Mouse (Mus musculus) small intestine, adult 2 months (tissue): Measurements from ENCODE around the gene Ugt2b36. TPM values are rescaled to one million over a fixed set of nuclear protein-coding genes. Genes with fewer than 3 reads are reported as not detected.
"Not testable (repeated sequence)": the region's sequence is repeated elsewhere in the genome, so short reads cannot be mapped to it uniquely, and the experiment has no call there.

Experiments
- H3K27ac ChIP-seq: fragments of 200-500 bp; 2 replicates; pipeline ENCODE4 v1.5.1; 2012; ENCODE audit warnings: low read depth, low read length, control low read depth, inconsistent platforms; ENCODE audit not compliant: insufficient read depth
- H3K27me3 ChIP-seq: fragments of 200-500 bp; 2 replicates; pipeline ENCODE4 v1.6.1; 2012; ENCODE audit warnings: mild to moderate bottlenecking, moderate library complexity, low read length, inconsistent platforms; ENCODE audit not compliant: control insufficient read depth, insufficient read depth
- H3K36me3 ChIP-seq: fragments of 200-500 bp; 2 replicates; pipeline ENCODE4 v1.6.1; 2012; ENCODE audit warnings: mild to moderate bottlenecking, low read length, control low read depth, inconsistent platforms; ENCODE audit not compliant: control insufficient read depth, insufficient read depth
- H3K4me1 ChIP-seq: fragments of 200-500 bp; 2 replicates; pipeline ENCODE4 v1.6.1; 2012; ENCODE audit warnings: low read length, inconsistent platforms, mixed read lengths; ENCODE audit not compliant: control insufficient read depth, insufficient read depth, insufficient read length
- H3K4me3 ChIP-seq: fragments of 200-500 bp; 2 replicates; pipeline ENCODE4 v1.5.1; 2012; ENCODE audit warnings: low read depth, mild to moderate bottlenecking, control low read depth, inconsistent platforms, low read length, moderate library complexity
- CTCF ChIP-seq: fragments of 200-500 bp; IDR thresholded peaks from 2 replicates; pipeline ENCODE4 v1.5.1; 2012; ENCODE audit warnings: low read depth, mild to moderate bottlenecking, control low read depth, inconsistent platforms, low read length, moderate library complexity, mixed read lengths; ENCODE audit not compliant: insufficient replicate concordance, insufficient read length; ENCODE audit errors: extremely low read depth
- POLR2A ChIP-seq: fragments of 200-500 bp; IDR thresholded peaks from 2 replicates; pipeline ENCODE4 v1.6.1; 2012; ENCODE audit warnings: low read depth, mild to moderate bottlenecking, control low read depth, inconsistent platforms, low read length, moderate library complexity
- WGBS: fragments of 180-500 bp; shearing (Covaris S2); methylation state at CpG from one replicate; pipeline ENCODE4 v1.1.7; 2018; 5-methylcytosine and 5-hydroxymethylcytosine counted together
- polyA plus RNA-seq: library from polyadenylated mRNA; depleted of rRNA; stranded (reverse); fragments of >200 nt; gene quantifications from 2 replicates; pipeline ENCODE4 v1.2.3, GENCODE M21; 2012; rRNA removed

Gene Ugt2b36
- polyA plus RNA-seq = 0.85 and 1.2 TPM in 2 replicates

DNA sequence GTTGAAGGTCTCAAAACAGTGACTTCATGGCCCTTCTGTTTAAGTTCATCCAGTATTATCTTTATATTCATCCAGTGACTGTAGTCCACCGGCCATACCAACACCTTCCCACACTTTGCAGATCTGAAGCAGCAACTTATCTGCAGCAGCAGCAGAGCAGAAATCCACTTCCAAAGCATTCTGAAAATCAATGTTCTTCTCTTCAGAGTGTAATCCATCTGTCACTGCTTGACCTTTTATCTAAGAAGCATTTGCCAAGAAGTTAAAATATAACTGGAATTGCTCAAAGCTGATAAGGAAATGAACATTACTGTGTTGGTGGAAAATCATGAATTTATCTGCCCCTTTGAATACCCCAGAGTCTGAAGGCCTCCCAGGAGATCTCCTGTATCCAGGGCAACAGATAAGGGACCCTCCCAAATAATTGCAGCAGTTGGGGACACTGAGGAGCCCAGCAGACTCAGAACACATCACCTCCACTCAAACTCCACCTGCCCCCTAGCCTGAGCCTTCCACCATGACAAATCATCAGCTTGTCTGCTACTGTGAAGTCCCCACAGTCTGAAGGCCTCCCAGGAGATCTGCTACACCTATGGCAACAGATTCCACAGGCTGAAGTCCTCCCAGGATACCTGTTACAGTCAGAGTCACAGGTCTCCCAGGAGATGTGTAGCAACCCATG is at the start of gene Ugt2b36:
Gene Ugt2b36 (minus strand): TSS at position 210 of the 682 bp plus-strand sequence.
- Histone ChIP-seq H3K4me1 (peaks cover 5% of the 10 kb centered on the region; the same call in 1 of the 2 replicates), H3K27me3 (no peaks in the 10 kb centered on the region), H3K27ac (peak within 1 kb of the TSS; percentile 86), H3K4me3 (no peak within 1 kb of the TSS), H3K36me3 (no peaks in the 10 kb centered on the region)
- 32% methylated on average over 1 of the region's 1 CpGs for WGBS
- TF ChIP-seq CTCF (no peak), POLR2A (no peak)

DNA sequence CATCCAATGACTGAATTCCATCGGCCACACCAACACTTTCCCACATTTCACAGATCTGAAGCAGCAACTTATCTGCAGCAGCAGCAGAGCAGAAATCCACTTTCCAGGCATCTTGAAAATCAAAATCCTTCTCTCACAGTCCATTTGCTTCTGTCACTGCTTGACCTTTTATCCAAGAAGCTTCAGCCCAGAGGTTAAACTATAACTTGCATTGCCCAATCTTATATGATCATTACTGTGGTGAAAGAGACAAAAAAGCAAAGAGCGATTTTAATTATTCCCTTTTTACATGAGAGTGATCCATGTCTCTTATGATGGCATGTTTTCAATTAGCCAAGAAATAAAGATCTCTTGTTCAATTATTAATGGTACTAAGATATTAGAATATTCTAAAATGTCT is 47.8 kb upstream of the Ugt2b36 start, which contains the start of gene Ugt2b5:
Gene Ugt2b5 (minus strand): TSS at position 123 of the 400 bp plus-strand sequence.
- 38% methylated on average over 2 of the region's 2 CpGs for WGBS
- not testable (repeated sequence) for H3K27ac ChIP-seq, H3K27me3 ChIP-seq, H3K36me3 ChIP-seq, H3K4me1 ChIP-seq, H3K4me3 ChIP-seq

DNA sequence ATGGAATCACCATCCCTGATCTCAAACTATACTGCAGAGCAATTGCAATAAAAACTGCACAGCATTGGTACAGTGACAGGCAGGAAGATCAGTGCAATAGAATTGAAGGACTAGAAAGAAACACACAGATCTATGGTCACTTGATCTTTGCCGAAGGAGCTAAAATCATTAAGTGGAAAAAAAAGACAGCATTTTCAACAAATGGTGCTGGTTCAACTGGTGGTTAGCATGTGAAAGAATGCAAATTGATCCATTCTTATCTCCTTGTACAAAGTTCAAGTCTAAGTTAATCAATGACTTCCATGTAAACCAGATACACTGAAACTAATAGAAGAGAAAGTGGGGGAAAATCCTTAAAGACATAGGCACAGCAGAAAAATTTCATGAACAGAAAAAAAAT is 11.3 kb upstream of the Ugt2b36 start:
- H3K27ac ChIP-seq, H3K4me3 ChIP-seq, H3K27me3 ChIP-seq, H3K36me3 ChIP-seq, H3K4me1 ChIP-seq: not testable (repeated sequence)
- WGBS = 24% methylated on average over 1 of the region's 1 CpGs

DNA sequence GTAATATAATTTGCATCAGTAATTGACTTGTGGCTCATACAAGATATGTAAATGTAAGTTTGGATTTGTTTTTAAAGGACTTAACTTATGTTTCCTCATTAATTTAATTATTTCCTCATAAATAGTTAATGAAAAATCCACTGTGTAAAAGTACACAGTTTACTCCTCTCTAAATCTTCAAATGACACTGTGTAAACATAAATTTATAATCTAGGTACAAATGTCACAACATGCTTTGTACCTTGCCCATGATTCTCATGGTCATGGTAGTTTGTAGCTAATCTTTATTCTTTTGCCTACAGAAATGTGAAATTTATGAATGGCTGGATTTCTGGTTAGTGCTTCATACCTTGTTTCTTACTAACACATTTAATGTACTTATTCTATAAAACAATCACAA is 1.2 kb downstream of the Ugt2b36 start:
- peaks cover 5% of the 10 kb centered on the region; the same call in 1 of the 2 replicates for H3K4me1 ChIP-seq
- H3K4me3 ChIP-seq = no peak overlapping the region
- no peak overlapping the region for H3K27ac ChIP-seq
- no peak for TF ChIP-seq POLR2A
- no peak for TF ChIP-seq CTCF
- H3K27me3 ChIP-seq = no peaks in the 10 kb centered on the region
- no peaks in the 10 kb centered on the region for H3K36me3 ChIP-seq

DNA sequence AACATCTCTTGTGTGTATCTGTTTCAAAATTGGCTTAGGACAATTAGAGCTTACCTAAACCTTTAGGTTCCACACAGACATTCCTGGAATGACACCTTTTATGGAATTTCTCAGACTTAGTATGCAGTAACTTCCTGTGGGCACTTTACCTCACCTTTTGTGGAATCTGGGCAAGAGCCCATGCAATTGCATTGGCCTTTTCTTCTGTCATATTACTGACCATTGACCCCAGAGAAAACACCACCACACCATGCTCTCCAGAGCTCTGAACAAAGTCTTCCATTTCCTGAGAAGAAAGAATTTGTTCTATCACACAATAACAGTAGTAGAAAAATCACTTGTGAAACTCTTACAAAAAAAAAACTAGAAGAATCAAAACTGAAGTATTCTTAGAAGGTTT is 3.1 kb downstream of the Ugt2b36 start:
- no peak overlapping the region for H3K27ac ChIP-seq
- no peak overlapping the region for H3K4me3 ChIP-seq
- peaks cover 5% of the 10 kb centered on the region; the same call in 1 of the 2 replicates for H3K4me1 ChIP-seq
- no peak for TF ChIP-seq POLR2A
- TF ChIP-seq CTCF = no peak
- no peaks in the 10 kb centered on the region for H3K27me3 ChIP-seq
- H3K36me3 ChIP-seq = no peaks in the 10 kb centered on the region

DNA sequence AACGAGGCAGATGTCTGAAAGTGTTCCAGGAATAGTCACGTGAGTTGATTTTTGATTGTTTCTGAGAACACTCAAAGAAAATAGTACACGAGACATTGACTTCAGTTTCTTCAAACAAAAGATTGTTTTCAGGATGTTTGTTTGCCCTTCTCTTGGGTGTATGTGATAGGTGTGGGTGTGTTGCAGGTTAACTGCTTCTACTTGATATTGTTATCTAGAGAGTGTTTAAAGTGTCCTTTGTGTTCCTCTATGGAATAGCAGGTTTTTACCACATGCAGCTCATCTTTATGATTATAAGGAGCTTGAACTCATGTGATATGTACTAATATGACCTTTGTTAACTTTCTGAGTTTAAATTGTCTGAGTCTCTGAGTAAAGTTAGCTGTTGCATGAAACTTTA is 6.1 kb downstream of the Ugt2b36 start:
- H3K4me3 ChIP-seq = no peak overlapping the region
- TF ChIP-seq CTCF (no peak), POLR2A (no peak)
- H3K4me1 ChIP-seq = no peaks in the 10 kb centered on the region
- no peaks in the 10 kb centered on the region for H3K36me3 ChIP-seq
- H3K27ac ChIP-seq = no peak overlapping the region
- H3K27me3 ChIP-seq = no peaks in the 10 kb centered on the region
- 26% methylated on average over 3 of the region's 3 CpGs for WGBS

DNA sequence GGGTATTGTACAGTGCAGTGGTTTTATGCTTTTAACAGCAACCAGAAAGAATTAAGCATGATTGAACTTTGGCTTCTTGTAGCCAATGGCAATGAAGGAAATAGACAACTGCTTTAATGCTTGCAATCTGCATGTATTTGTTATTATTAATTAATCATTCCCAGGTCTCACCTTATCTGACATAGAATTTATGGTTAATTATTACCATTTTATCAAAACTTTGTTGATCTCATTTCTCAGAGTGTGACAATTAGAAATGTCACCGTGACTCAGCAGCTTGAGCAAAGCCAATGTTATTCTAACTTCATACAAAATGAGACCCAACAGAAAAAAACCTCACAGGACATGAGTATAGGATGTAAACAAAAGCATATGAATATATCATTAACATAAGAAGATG is 61.7 kb downstream of the Ugt2b36 start:
- Histone ChIP-seq H3K27ac (no peak overlapping the region), H3K27me3 (no peaks in the 10 kb centered on the region), H3K4me1 (peaks cover 10% of the 10 kb centered on the region; the same call in 1 of the 2 replicates), H3K4me3 (no peak overlapping the region), H3K36me3 (no peaks in the 10 kb centered on the region)
- 24% methylated on average over 1 of the region's 1 CpGs for WGBS
- no peak for TF ChIP-seq POLR2A
- TF ChIP-seq CTCF = no peak

DNA sequence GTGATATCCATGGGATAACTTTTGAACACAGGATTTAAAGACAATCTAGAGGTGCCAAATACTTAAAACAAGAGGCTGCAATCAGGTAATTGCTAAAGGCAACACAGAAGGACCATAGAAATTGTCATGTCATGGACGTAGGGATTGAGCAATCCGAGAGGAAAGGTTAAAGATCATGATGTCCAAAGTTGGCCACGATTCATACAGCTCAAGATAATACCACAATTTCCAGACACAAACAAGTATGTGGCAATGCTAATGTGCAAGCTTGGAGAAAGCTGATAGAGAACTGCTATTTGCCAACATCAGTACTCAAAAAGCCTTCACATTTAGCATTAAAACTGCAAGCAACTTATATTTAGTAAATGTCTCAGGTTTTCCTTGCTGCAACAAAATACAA is 65.0 kb downstream of the Ugt2b36 start:
- TF ChIP-seq POLR2A = no peak
- TF ChIP-seq CTCF = no peak
- H3K27ac ChIP-seq = no peak overlapping the region; the same call in 1 of the 2 replicates
- WGBS = 36% methylated on average over 3 of the region's 3 CpGs

More for the DNA sequence above, 65.0 kb downstream of the Ugt2b36 start:
- Histone ChIP-seq H3K36me3 (no peaks in the 10 kb centered on the region), H3K27me3 (no peaks in the 10 kb centered on the region), H3K4me1 (peaks cover 10% of the 10 kb centered on the region; the same call in 1 of the 2 replicates), H3K4me3 (no peak overlapping the region)

Other genes starting within 250 kb of the Ugt2b36 start
- 27.4 and 36.8 TPM in 2 replicates for gene Ugt2b34, start 185.6 kb downstream of the Ugt2b36 start, polyA plus RNA-seq
- gene Ugt2b1, start 166.0 kb downstream of the Ugt2b36 start, polyA plus RNA-seq = not detected in 2 replicates
- gene Ugt2b35, start 91.7 kb downstream of the Ugt2b36 start, polyA plus RNA-seq = 0.47 and 1.4 TPM in 2 replicates
- gene Ugt2b5, start 47.8 kb upstream of the Ugt2b36 start, polyA plus RNA-seq = 1.4 and 3.9 TPM in 2 replicates
- gene Ugt2b37, start 162.2 kb upstream of the Ugt2b36 start, polyA plus RNA-seq = not detected in 2 replicates
- gene Ugt2a3, start 244.6 kb upstream of the Ugt2b36 start, polyA plus RNA-seq = 4.8 and 11.6 TPM in 2 replicates